Mouse (Mus musculus) spleen, adult 2 months (tissue): ENCODE measurements around the gene Tmcc1.

Experiments used
- CTCF ChIP-seq: fragments of 200-500 bp; IDR thresholded peaks from 2 replicates; pipeline ENCODE4 v1.5.1; 2011; ENCODE audit warnings: mild to moderate bottlenecking, inconsistent platforms; ENCODE audit not compliant: insufficient read depth, insufficient read length, insufficient replicate concordance; ENCODE audit errors: extremely low read depth
- POLR2A ChIP-seq: fragments of 200-500 bp; IDR thresholded peaks from 2 replicates; pipeline ENCODE4 v1.6.1; 2011; ENCODE audit warnings: low read depth, low read length, inconsistent platforms

DNA sequence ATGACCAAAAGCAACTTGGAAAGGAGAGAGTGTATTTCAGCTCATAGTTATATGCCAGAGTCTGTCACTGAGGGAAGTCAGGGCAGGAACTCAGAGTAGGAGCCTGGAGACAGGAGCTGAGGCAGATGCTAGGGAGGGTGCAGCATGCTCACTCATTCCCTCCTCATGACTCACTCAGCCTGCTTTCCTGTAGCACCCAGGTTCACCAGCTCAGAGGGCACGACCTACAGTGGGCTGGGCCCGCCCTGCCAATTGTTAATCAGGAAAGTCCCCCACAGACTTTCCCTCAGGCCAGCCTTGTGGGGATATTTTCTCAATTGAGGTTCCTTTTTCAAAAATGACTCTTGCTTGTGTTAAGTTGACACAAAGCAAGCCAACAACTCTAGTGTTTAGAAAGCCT, 47.1 kb upstream of the Tmcc1 start:
- TF ChIP-seq CTCF (no peak), POLR2A (no peak)
